Mouse (Mus musculus): Measurements from ENCODE around the gene Klhl7. TPM values are rescaled to one million over a fixed set of nuclear protein-coding genes. Genes with fewer than 3 reads are reported as not detected.
"Not testable (repeated sequence)": the region's sequence is repeated elsewhere in the genome, so short reads cannot be mapped to it uniquely, and the experiment has no call there.

The Klhl7 gene
- polyA plus RNA-seq, 1 experiment from 2014 or later: 72.4 TPM

DNA sequence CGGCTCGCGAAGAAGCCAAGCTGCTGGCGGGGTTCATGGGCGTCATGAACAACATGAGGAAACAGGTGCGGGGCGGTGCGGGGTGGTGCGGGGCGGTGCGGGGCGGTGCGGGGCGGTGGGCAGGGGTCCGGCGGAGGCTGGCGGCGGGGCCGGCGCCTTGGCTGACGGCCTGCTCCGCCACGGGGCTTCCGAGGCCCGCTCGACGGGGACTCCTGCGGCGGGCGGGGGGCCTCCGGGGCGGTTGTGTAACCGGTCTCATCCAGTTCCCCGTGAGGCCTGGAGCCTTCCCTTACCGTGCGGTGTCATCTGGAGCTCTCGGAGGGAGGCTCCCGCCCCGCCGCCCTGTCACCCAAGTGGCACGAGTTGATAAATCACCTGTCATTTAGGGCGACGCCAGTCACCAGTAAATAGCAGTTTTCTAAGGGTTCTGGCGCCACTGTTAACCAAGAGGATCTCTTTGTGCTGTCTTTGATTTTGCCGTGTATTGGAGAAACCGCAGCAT is 456 bp downstream of the Klhl7 start:
- peak overlapping the region; percentile 88 for H3K9ac ChIP-seq
- ATAC-seq (ENCODE audit: insufficient number of reproducible peaks, insufficient read depth, low FRiP score, low TSS enrichment): peak; percentile 79
- H3K4me2 ChIP-seq (replicated peaks): peak overlapping the region; percentile 61
- peak overlapping the region; percentile 84 for H3K4me3 ChIP-seq
- no peaks in the 10 kb centered on the region for H3K9me3 ChIP-seq
- H3K27me3 ChIP-seq: no peaks in the 10 kb centered on the region
- peak overlapping the region; percentile 89 for H3K27ac ChIP-seq
- no peaks in the 10 kb centered on the region for H3K36me3 ChIP-seq
- no peaks in the 10 kb centered on the region for H3K4me1 ChIP-seq
- 2% methylated on average over 42 of the region's 46 CpGs for WGBS

DNA sequence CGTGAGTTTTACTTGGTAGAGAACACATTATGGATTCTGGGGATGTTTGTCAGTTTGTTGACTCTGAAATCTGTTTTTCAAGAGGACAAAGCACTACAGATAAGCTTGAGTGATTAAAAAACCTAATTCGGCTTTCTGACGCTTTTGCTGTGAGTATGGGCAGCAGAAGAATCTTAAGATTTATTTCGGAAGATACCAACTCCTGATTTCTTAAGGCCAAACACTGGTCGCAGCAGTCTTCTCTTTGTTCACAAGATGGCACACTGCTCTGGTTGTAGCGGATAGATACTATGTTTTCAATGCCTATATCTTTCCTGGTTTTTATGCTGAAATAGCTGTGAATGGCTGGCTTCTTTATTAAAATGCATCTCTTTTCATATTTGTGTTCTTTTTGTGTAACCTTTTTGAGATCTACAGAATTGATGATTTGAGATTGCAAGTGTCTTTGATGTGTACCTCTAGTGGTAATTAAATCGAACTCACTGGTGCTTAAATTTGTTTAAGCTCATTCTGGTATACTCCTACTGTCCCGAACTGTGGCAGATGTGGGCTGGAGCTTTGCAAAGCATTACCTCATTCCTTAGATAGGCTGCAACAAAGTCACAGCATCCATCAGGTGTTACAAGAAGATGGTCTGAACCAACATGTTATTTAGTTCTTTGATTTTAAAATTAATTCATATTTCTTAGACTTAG is 1.2 kb downstream of the Klhl7 start:
- Histone ChIP-seq H3K27ac (peak overlapping the region; percentile 89; the same call in 1 of the 2 replicates), H3K9me3 (no peaks in the 10 kb centered on the region), H3K9ac (peak overlapping the region; percentile 88), H3K4me3 (peak overlapping the region; percentile 84), H3K36me3 (no peaks in the 10 kb centered on the region), H3K4me1 (no peaks in the 10 kb centered on the region), H3K27me3 (no peaks in the 10 kb centered on the region), H3K4me2 (replicated peaks) (peak overlapping the region; percentile 61)
- WGBS: 7% methylated on average over 8 of the region's 8 CpGs
- ATAC-seq (ENCODE audit: insufficient number of reproducible peaks, insufficient read depth, low FRiP score, low TSS enrichment): no peak

- not testable (repeated sequence) for ATAC-seq (ENCODE audit: insufficient number of reproducible peaks, insufficient read depth, low FRiP score, low TSS enrichment); H3K4me1 ChIP-seq
- 60% methylated on average over 2 of the region's 2 CpGs for WGBS
Measured at GRCm38 (mm10) chr5:24103235-24103634, 2.8 kb downstream of the Klhl7 start.

DNA sequence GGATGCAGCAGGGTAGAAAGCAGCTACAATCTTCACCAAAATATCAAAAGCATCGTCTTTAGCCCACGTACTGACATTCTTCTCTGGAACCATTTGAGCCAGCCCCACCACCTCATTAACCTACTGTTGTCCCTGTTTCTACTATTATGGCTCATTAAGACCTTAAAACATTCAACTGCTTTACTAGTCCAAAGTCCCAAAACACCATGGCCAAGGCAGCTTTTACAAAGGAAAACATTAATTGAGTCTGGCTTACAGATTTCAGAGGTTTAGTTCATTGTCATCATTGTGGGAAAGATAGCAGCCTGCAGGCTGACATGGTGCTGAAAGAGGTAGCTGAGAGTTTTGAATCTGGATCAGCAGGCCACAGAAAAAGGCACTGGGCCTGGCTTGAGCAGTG is 3.4 kb downstream of the Klhl7 start:
- WGBS: 66% methylated on average over 2 of the region's 2 CpGs
- no peak for ATAC-seq (ENCODE audit: insufficient number of reproducible peaks, insufficient read depth, low FRiP score, low TSS enrichment)
- Histone ChIP-seq H3K4me3 (no peak overlapping the region), H3K9me3 (no peaks in the 10 kb centered on the region), H3K4me2 (replicated peaks) (no peak overlapping the region), H3K9ac (no peak overlapping the region), H3K27ac (no peak overlapping the region), H3K4me1 (no peaks in the 10 kb centered on the region), H3K27me3 (no peaks in the 10 kb centered on the region), H3K36me3 (no peaks in the 10 kb centered on the region)

More at GRCm38 (mm10) chr5:24103235-24103634, 2.8 kb downstream of the Klhl7 start:
- H3K4me3 ChIP-seq; H3K27ac ChIP-seq; H3K9me3 ChIP-seq; H3K4me2 ChIP-seq (replicated peaks); H3K27me3 ChIP-seq; H3K36me3 ChIP-seq; H3K9ac ChIP-seq: not testable (repeated sequence)

GRCm38 (mm10) chr5:24107071-24107739 is 6.8 kb downstream of the Klhl7 start:
- Histone ChIP-seq H3K4me3 (no peak overlapping the region), H3K4me1 (no peaks in the 10 kb centered on the region), H3K36me3 (peaks cover 6% of the 10 kb centered on the region; the same call in 1 of the 2 replicates), H3K9ac (no peak overlapping the region), H3K27me3 (no peaks in the 10 kb centered on the region), H3K4me2 (replicated peaks) (no peak overlapping the region), H3K9me3 (no peaks in the 10 kb centered on the region), H3K27ac (no peak overlapping the region)
- no peak for ATAC-seq (ENCODE audit: insufficient number of reproducible peaks, insufficient read depth, low FRiP score, low TSS enrichment)
- WGBS: 91% methylated on average over 7 of the region's 7 CpGs

GRCm38 (mm10) chr5:24107740-24108098 is 7.3 kb downstream of the Klhl7 start:
- 83% methylated on average over 3 of the region's 3 CpGs for whole genome bisulfite sequencing

GRCm38 (mm10) chr5:24110068-24110467 is 9.7 kb downstream of the Klhl7 start:
- peaks cover 6% of the 10 kb centered on the region; the same call in 1 of the 2 replicates for H3K36me3 ChIP-seq
- H3K4me2 ChIP-seq (replicated peaks): no peak overlapping the region
- H3K27ac ChIP-seq: no peak overlapping the region
- H3K4me1 ChIP-seq: no peaks in the 10 kb centered on the region
- H3K9me3 ChIP-seq: no peaks in the 10 kb centered on the region
- WGBS: 71% methylated on average over 5 of the region's 5 CpGs
- ATAC-seq (ENCODE audit: insufficient number of reproducible peaks, insufficient read depth, low FRiP score, low TSS enrichment): no peak
- H3K4me3 ChIP-seq: no peak overlapping the region
- H3K27me3 ChIP-seq: no peaks in the 10 kb centered on the region
- no peak overlapping the region for H3K9ac ChIP-seq

More at GRCm38 (mm10) chr5:24107740-24108098, 7.3 kb downstream of the Klhl7 start:
- no peaks in the 10 kb centered on the region for H3K4me1 ChIP-seq
- H3K27me3 ChIP-seq: no peaks in the 10 kb centered on the region
- no peak overlapping the region for H3K27ac ChIP-seq
- no peak for ATAC-seq (ENCODE audit: insufficient number of reproducible peaks, insufficient read depth, low FRiP score, low TSS enrichment)
- no peak overlapping the region for H3K4me2 ChIP-seq (replicated peaks)
- no peak overlapping the region for H3K4me3 ChIP-seq
- peaks cover 6% of the 10 kb centered on the region; the same call in 1 of the 2 replicates for H3K36me3 ChIP-seq
- H3K9me3 ChIP-seq: no peaks in the 10 kb centered on the region
- H3K9ac ChIP-seq: no peak overlapping the region

DNA sequence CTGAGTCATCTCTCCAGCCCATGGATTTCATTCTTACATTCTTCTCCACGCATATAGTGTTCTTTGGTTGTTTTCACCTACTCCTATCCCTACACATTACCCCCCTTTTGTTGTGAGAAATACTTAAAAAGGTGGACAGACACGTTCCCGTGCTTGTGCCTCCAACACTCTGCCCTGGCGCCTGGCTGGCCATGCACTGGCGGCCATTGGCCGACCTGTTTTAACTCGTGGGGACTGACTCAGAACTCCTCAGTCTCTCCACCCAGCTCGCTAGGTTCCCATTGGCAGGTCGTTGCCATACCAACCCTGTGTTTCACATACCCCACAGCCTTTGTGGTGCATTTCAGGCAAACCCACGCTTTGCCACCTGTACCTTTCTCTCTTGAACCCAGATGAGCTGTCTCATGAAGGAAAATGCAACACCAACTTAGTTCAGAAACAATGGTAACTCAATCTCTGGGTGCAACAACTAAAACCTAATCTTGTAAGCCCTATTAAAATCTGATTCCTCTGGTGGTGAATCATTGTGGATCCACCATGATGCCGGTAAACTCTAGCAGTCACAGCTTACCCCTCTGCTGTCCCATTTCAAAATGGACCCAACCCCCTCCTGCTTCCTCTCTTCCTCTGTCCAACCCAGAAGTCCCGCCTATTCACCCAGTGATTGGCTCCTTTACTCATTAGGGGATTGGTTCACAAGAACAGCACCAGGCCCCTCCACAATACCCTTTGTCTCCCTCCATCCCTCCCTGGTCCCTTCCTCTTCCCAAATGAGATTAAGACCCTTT is 11.9 kb downstream of the Klhl7 start:
- no peaks in the 10 kb centered on the region for H3K27me3 ChIP-seq
- no peaks in the 10 kb centered on the region for H3K9me3 ChIP-seq
- no peak for ATAC-seq (ENCODE audit: insufficient number of reproducible peaks, insufficient read depth, low FRiP score, low TSS enrichment)
- 88% methylated on average over 12 of the region's 12 CpGs for WGBS
- H3K36me3 ChIP-seq: peaks cover 6% of the 10 kb centered on the region; the same call in 1 of the 2 replicates
- H3K27ac ChIP-seq: no peak overlapping the region
- no peaks in the 10 kb centered on the region for H3K4me1 ChIP-seq
- no peak overlapping the region for H3K4me3 ChIP-seq
- no peak overlapping the region for H3K9ac ChIP-seq
- H3K4me2 ChIP-seq (replicated peaks): no peak overlapping the region

DNA sequence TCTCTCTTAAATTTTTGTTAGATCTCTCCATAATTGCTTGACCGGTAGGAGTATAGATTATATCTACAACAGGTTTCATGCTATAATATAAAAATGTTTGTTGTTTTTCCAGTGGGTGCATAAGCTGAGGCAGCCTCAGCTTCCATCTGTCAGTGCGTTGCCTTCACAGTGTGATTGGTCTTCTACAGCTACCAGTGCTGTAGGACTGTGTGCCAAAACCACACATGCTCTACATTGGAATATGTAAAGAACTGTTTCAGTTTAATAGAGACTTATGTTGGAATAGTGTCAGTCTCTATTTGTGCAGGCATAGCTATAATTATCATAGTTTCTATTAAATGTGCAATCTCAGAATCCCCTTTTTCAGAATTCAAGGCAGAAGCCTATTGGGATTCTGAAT is 21.8 kb downstream of the Klhl7 start:
- Histone ChIP-seq H3K9ac (no peak overlapping the region), H3K9me3 (no peaks in the 10 kb centered on the region), H3K27ac (no peak overlapping the region), H3K4me1 (peaks cover 5% of the 10 kb centered on the region; the same call in 1 of the 2 replicates), H3K36me3 (peaks cover 6% of the 10 kb centered on the region; the same call in 1 of the 2 replicates), H3K27me3 (no peaks in the 10 kb centered on the region), H3K4me3 (no peak overlapping the region), H3K4me2 (replicated peaks) (no peak overlapping the region)
- WGBS: 85% methylated on average over 2 of the region's 2 CpGs
- no peak for ATAC-seq (ENCODE audit: insufficient number of reproducible peaks, insufficient read depth, low FRiP score, low TSS enrichment)

- H3K27ac ChIP-seq: peak overlapping the region; percentile 24
- no peak overlapping the region for H3K4me3 ChIP-seq
- no peak overlapping the region for H3K4me2 ChIP-seq (replicated peaks)
- 50% methylated on average over 1 of the region's 1 CpGs for WGBS
- no peaks in the 10 kb centered on the region for H3K9me3 ChIP-seq
- no peaks in the 10 kb centered on the region for H3K27me3 ChIP-seq
- H3K4me1 ChIP-seq: peaks cover 5% of the 10 kb centered on the region; the same call in 1 of the 2 replicates
- H3K9ac ChIP-seq: no peak overlapping the region
- 0 out of 2 replicates have a peak, but pooled peaks have one; percentile 35 for ATAC-seq (ENCODE audit: insufficient number of reproducible peaks, insufficient read depth, low FRiP score, low TSS enrichment)
- H3K36me3 ChIP-seq: peaks cover 6% of the 10 kb centered on the region; the same call in 1 of the 2 replicates
Measured at GRCm38 (mm10) chr5:24124175-24124574, 23.8 kb downstream of the Klhl7 start.

GRCm38 (mm10) chr5:24124579-24125276 is 24.3 kb downstream of the Klhl7 start:
- 64% methylated on average over 3 of the region's 3 CpGs for WGBS
- Histone ChIP-seq H3K27ac (no peak overlapping the region), H3K4me2 (replicated peaks) (no peak overlapping the region), H3K27me3 (no peaks in the 10 kb centered on the region), H3K9ac (no peak overlapping the region), H3K9me3 (no peaks in the 10 kb centered on the region), H3K4me1 (peaks cover 5% of the 10 kb centered on the region; the same call in 1 of the 2 replicates), H3K4me3 (no peak overlapping the region), H3K36me3 (0 out of 2 replicates have a peak, but pooled peaks cover 3% of the 10 kb centered on the region)
- 0 out of 2 replicates have a peak, but pooled peaks have one; percentile 6 for ATAC-seq (ENCODE audit: insufficient number of reproducible peaks, insufficient read depth, low FRiP score, low TSS enrichment)
